Mouse (Mus musculus) erythroblast, embryonic 14.5 days (primary cell): ENCODE data around the gene Fthl17d.
"Not testable (repeated sequence)": the region's sequence is repeated elsewhere in the genome, so short reads cannot be mapped to it uniquely, and the experiment has no call there.

Experiments
- GATA1 ChIP-seq: IDR thresholded peaks from 2 replicates; pipeline ENCODE4 v1.6.1; 2012; ENCODE audit warnings: low read length, inconsistent platforms, mixed read lengths
- TAL1 ChIP-seq: IDR thresholded peaks from 3 replicates; pipeline ENCODE4 v1.6.1; 2012; ENCODE audit warnings: low read length, inconsistent platforms, mixed read lengths

DNA sequence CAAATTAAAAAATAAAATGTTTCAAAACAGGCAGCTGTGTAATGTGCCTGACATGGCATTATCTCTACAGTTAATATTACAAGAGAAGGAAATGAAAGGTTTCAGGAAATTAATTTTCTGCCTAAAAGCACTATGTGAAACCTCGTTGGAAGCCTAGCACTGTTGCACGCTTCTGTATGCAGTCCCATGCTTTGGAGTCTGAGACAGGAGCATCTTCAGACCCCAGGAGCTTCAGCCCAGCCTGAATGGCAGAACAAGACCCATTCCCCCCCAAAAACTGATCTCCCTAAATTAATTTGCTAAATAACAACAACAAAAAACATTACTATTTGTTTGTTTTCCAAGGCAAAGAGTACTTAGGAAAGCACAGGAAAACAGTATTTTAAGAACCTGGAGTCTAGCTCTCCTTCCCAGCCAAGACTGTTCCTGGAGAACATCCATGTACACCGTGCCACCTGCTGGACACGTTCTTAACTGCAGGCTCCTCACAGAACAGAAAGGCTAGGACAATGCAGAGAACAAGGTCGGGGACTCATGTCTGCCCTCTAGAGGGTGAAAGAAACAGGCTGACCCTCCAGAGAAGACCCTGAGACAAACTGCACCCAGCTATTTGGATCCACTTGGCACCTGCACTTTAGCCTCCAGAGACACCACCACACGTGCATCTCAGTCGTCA lies 38.3 kb downstream of the Fthl17d start:
- TF ChIP-seq GATA1, TAL1: not testable (repeated sequence)
